Mouse (Mus musculus) right cerebral cortex, postnatal 14 days (tissue): ENCODE results near the gene Impg2.

Experiments
- DNase-seq: peaks from one replicate; pipeline ENCODE4 v3.0.0; 2022

Gene Impg2

DNA sequence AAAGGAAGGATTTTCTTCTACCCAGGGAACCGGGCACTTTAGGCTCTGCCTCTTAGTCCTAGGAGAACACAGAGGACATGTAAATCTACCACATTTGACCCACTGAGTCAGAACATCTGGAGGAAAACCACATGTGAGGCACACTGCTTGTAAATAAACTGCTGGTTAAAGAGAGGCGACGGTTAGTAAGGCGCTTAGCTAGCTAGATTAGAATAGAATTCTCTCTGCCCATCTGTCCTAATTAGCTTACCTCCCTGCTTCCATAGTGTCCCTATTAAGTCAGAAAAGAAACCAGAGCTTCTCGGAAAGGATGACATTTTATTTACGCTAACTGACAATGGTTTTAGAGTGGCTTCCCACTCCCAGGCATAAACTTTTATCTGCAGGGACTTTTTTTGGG, at the start of gene Impg2:
Impg2 (plus strand) TSS at position 263 of the 400 bp plus-strand sequence.
- no peak for DNase-seq

DNA sequence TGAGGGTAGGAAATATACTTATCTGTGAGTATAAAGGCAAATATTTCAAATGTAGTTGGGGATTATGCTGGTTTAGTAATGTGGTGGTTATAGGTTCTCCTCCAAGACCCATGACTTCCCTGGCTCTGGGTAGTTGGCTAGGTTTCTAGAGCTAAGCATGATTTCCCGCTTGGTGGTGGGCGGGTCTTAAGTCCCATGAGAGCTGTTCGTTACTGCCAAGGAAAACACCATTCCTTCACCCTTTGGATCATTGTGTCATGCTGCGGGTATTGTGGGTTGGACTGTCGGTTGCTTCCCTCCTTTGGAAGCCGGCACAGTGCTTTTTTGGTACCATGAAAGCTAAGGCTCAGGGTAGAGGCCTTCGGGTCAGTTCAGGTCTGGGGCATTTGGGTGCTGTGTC, 40.6 kb upstream of the Impg2 start:
- DNase-seq = no peak

GRCm38 (mm10) chr16:56170247-56170646, 33.9 kb upstream of the Impg2 start:
- DNase-seq = no peak

GRCm38 (mm10) chr16:56175867-56176581, 28.1 kb upstream of the Impg2 start:
- peak; percentile 42 for DNase-seq

- DNase-seq = no peak
Observed at GRCm38 (mm10) chr16:56186863-56187262, 17.2 kb upstream of the Impg2 start.

DNA sequence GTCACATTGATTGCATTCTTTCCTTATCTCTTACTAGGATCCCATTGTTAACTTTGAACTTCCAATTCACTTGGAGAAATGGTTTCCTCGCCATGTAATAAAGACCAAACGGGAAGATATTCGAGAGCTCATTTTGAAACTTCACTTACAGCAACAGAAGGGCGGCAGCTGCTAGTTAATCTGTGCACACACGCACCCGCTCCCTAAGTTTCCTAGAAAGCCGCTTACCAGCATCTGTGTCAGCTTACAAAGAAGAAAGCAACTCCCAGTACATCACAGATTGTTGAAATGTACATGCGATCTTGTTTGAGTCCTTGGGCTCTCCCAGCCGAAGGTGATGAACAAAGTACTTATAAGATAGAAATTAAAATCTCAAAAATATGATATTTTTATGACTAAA, 15.9 kb upstream of the Impg2 start:
- DNase-seq = peak; percentile 27

DNA sequence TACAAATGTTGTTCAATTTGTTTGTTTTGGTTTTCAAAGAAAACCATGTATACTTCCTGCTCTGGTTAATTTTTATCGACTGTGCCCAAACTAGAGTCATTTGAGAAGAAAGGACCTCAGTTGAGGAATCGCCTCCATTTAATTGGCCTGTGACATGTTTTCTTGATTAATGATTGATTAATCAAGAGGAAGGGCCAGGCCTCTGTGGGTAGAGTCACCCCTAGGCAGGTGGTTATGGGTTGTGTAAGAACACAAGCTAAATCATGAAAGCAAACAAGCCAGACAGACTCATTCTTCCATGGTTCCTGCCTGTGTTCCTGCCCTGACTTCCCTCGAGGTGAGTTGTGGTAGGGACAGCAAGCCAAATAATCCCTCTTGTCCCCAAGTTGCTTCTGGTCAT, 8.6 kb downstream of the Impg2 start:
- no peak for DNase-seq

- no peak for DNase-seq
Observed at GRCm38 (mm10) chr16:56227686-56228085, 23.6 kb downstream of the Impg2 start.

DNA sequence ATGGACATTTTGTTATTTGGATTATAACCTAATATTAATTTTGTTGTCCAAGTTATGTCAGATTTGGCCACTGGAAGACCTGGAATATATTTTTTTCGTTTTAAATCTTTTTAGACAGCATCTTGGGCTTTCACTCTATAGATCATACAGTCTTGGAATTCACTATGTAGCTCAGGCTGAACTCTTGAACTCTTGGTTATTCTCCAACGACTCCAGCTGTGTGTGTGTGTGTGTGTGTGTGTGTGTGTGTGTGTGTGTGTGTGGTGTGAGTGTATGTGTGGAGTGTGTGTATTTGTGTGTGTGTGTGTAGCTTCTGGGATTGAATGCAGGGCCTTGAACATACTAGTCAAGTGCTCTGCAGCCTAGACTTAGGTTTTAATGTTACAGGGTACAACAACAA, 25.3 kb downstream of the Impg2 start:
- no peak for DNase-seq

DNA sequence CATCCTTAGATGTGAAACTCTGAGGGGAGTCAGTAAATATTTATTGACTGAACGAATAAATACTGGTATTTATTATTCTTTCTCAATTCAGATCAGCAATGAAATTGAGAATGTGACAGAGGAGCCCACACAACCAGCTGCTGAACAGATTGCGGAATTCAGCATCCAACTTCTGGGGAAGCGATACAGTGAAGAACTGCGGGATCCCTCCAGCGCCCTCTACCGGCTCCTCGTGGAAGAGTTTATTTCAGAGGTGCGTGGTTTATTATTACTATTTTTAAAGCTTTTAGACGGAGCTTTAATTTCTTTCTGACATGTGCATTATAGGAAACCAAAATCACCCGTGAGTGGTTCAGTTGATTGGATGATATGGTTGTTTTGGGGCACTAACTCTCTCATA, 27.2 kb downstream of the Impg2 start:
- peak; percentile 38 for DNase-seq

DNA sequence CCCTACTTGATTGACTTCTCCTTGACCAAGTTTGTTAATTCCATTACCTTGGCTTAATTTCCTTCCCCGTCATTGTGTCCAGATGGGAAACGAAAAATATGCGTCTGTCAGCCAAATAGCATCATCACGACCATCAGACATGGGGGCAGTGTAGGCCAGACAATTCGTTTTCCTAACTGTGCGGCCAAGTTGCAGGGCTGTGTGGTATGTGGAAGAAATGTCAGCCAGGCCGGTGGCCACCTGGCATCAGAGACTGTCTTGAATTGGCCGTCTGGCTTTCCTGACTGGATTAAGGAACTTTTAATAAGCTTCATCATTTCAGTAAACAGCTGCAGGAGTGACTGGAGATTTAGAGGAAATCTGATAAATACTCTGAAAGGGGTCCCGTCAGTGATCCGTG, 28.6 kb downstream of the Impg2 start:
- no peak for DNase-seq

GRCm38 (mm10) chr16:56246031-56246430, 41.9 kb downstream of the Impg2 start:
- no peak for DNase-seq

GRCm38 (mm10) chr16:56273917-56274316, 69.8 kb downstream of the Impg2 start:
- no peak for DNase-seq

DNA sequence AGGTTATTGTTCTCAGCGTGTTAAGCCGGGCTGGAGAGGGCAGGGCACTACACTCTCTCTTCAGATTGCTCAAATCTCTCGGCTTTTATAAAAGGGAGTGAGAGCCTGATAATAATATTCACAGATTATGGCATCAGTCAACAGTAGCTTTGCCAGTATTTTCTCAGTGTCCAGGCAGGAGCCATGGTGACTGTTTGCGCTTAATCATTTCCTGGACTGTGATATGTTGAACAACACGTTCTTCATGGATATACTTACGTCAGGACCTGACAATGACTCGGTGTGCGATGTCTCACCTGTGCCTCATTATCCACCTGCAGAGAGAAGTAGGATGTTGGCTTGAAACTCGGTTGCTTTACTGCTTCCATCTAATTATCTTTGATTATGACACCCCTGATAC, 74.9 kb downstream of the Impg2 start:
- no peak for DNase-seq

- DNase-seq = no peak
Observed at GRCm38 (mm10) chr16:56279752-56280151, 75.6 kb downstream of the Impg2 start.

GRCm38 (mm10) chr16:56281336-56281735, 77.2 kb downstream of the Impg2 start:
- DNase-seq = no peak

DNA sequence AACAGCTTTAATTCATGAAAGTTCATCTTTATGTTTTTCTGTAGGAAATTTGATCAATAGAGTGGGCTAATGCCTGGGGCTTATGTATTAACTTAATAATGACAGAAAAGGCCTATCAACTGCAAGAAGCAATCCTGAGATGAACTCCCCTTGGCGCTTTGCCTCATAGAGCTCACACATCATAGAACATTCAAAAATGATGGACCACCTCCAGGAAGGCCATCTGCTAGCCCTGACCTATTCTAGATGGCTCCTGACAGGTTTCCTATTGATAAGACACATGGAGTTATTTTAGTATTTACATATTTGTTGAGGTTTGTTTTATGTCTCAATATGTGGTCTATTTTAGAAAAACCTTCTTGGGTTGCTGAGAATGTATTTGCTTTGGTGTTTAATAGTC, 79.2 kb downstream of the Impg2 start:
- no peak for DNase-seq

GRCm38 (mm10) chr16:56283873-56284272, 79.8 kb downstream of the Impg2 start:
- no peak for DNase-seq

DNA sequence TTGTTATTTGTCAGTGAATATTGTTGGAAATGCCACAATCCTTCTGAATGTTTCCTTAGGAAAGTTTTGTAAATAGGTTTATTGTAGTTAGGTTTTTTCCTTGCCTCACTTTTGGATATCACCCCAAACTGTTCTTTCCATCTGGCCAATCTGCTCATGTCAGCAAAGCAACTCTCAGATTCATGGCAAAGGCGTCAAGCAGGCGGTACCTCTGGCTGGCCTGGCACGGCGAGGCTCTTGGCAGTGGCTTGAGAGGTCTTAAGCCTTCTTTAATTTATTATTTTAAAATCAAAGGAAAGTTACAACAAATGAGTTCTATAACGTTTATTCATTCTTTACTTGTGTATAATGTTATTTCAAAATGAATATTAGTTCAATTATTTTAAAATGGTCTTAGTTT, 82.0 kb downstream of the Impg2 start:
- DNase-seq = no peak

GRCm38 (mm10) chr16:56286977-56287376, 82.9 kb downstream of the Impg2 start:
- DNase-seq = no peak

DNA sequence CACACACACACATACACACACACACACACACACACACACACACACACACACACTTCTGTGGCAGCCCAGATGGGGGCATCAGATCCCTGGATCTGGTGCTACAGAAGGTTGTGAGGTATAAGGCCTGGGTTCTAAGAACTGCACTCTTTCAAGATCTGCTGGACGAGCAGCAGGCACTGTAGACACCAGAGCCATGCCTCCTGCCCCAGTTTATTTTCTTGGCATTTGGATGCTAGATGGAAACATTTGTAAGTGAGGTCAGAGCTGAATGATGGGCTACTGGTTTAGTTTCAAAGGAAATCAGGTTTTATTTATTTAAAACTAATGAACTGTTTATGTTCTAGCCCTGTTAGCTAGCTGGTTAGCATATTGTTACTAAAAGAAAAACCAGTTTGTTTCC, 90.8 kb downstream of the Impg2 start:
- no peak for DNase-seq

DNA sequence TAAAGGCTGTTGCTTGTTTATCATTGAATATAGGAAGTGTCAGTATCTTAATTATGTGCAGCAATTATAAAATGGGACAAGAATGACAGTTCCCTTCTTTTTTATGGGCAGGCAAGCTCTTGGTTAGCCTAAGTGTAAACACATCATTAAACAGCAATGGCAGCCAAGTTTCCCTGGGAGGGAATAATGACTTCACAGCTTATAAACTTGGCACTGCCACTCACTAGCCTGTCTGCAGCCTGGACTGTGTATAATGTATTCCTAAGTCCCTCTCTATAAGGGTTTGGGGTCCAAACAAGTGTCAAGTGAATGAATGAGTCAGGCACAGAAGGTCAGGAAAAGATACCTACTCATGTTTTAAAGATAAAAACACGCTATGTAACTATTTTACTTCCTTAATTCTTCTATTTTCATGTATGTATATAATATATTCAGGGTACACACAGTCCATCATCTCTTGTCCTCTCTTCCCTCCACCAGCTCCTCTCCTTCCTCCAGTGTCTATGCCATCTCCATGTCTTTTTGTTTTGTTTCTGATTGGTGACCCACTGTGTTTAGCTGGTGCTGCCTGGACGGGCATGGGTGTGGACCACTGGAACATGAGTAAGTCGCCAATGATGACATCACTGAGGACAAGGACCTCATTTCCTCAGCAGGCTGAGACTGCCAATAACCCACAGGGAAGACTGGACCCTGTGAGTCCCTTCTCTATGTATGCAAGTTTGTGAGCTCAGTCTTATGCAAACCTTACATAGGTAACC, 92.0 kb downstream of the Impg2 start:
- DNase-seq = no peak

DNA sequence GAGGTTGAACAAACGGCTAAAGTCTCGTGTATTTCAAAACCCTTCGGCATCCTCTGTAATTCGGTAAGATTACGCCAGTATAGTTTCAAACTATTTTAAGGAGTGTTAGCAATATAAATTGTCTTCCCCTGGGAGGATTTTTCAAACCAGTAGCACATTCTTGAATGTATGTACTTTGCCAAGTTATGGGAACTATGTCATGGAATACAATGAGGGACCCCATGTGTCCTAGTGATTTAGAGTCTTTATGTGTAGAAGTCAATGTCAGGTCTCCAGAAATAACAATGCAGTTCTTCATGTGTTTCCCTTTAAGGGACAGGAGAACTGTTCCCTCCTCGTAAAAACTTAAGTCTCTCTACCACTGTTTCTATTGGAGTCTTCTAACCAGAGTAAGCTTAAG, 94.1 kb downstream of the Impg2 start:
- DNase-seq = no peak

- DNase-seq = no peak
Observed at GRCm38 (mm10) chr16:56298836-56299235, 94.7 kb downstream of the Impg2 start.

DNA sequence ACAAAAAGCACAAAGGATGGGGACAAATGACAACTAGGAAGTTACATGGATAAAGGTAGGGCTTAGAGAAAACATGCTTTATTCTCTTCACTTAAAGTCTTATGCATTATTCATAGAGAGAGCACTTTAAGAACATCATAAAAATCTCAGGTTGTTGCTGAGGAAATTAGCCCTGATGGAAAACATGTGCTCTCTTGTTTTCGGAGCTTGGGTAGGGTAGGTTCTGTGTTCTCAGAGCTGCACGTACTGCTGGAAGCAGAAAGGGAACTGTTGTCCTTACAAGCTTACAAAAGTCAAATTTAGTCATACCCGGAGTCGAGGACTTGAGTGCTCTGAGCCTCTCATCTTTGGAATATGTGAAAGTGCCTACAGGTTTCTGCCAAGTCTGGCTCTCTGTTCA, 98.9 kb downstream of the Impg2 start:
- DNase-seq = no peak
